Mouse (Mus musculus) liver, embryonic 13.5 days (tissue): ENCODE measurements around the gene Prex1. TPM values are rescaled to one million over a fixed set of nuclear protein-coding genes. Genes with fewer than 3 reads are reported as not detected.

Source experiments
- ATAC-seq: fragments of 200-750 bp; cut with Nextera tagmentation; 2 replicates; pipeline ENCODE4 v1.8.0; 2017; ENCODE audit warnings: low read depth, mild to moderate bottlenecking, moderate number of reproducible peaks, moderate library complexity
- DNase-seq: peaks from one replicate; pipeline ENCODE4 v3.0.0; 2022
- H3K27ac ChIP-seq: fragments of 300-500 bp; sonication (generic); 2 replicates; pipeline ENCODE4 v1.5.1; 2015; ENCODE audit warnings: moderate library complexity, mild to moderate bottlenecking, inconsistent platforms
- H3K27me3 ChIP-seq: fragments of 300-500 bp; sonication (generic); 2 replicates; pipeline ENCODE4 v1.6.1; 2015; ENCODE audit warnings: mild to moderate bottlenecking, inconsistent platforms
- H3K36me3 ChIP-seq: fragments of 300-500 bp; sonication (generic); 2 replicates; pipeline ENCODE4 v1.6.1; 2015; ENCODE audit warnings: mild to moderate bottlenecking, inconsistent platforms
- H3K4me1 ChIP-seq: fragments of 300-500 bp; sonication (generic); replicated peaks from 2 replicates; pipeline ENCODE4 v1.6.1; 2015; ENCODE audit warnings: inconsistent platforms
- H3K4me2 ChIP-seq: fragments of 300-500 bp; sonication (generic); 2 replicates; pipeline ENCODE4 v1.6.1; 2015; ENCODE audit warnings: inconsistent platforms, mild to moderate bottlenecking, moderate library complexity
- H3K4me3 ChIP-seq: fragments of 300-500 bp; sonication (generic); replicated peaks from 2 replicates; pipeline ENCODE4 v1.5.1; 2015; ENCODE audit warnings: mild to moderate bottlenecking, inconsistent platforms
- H3K9ac ChIP-seq: fragments of 300-500 bp; sonication (generic); 2 replicates; pipeline ENCODE4 v1.6.1; 2015; ENCODE audit warnings: mild to moderate bottlenecking, inconsistent platforms
- H3K9me3 ChIP-seq: fragments of 300-500 bp; sonication (generic); replicated peaks from 2 replicates; pipeline ENCODE4 v1.6.1; 2016; ENCODE audit warnings: inconsistent platforms
- WGBS: fragments of 180-500 bp; shearing (Covaris S2); methylation state at CpG from one replicate; pipeline ENCODE4 v1.1.7; 2015; ENCODE audit not compliant: insufficient replicate concordance; 5-methylcytosine and 5-hydroxymethylcytosine counted together
- polyA plus RNA-seq: library from polyadenylated mRNA; unstranded; fragments of >200 nt; fragmentation: Nextera tagmentation; extraction: Ambion mirVana; gene quantifications from 2 replicates; pipeline ENCODE4 v1.2.1, GENCODE M21; 2015

Prex1 gene
- polyA plus RNA-seq, 1 experiment from 2014 or later = 9.1 TPM

- Histone ChIP-seq H3K4me1 (0 out of 2 replicates have a peak, but pooled peaks cover 4% of the 10 kb centered on the region), H3K27me3 (no peaks in the 10 kb centered on the region), H3K4me3 (no peak overlapping the region), H3K36me3 (peaks cover 15% of the 10 kb centered on the region; the same call in 1 of the 2 replicates), H3K27ac (no peak overlapping the region), H3K4me2 (no peak overlapping the region), H3K9me3 (no peaks in the 10 kb centered on the region), H3K9ac (no peak overlapping the region)
- DNase-seq (no peak), ATAC-seq (no peak)
- WGBS = 86% methylated on average over 6 of the region's 6 CpGs
Measured at GRCm38 (mm10) chr2:166597763-166598162, 115.9 kb downstream of the Prex1 start.

DNA sequence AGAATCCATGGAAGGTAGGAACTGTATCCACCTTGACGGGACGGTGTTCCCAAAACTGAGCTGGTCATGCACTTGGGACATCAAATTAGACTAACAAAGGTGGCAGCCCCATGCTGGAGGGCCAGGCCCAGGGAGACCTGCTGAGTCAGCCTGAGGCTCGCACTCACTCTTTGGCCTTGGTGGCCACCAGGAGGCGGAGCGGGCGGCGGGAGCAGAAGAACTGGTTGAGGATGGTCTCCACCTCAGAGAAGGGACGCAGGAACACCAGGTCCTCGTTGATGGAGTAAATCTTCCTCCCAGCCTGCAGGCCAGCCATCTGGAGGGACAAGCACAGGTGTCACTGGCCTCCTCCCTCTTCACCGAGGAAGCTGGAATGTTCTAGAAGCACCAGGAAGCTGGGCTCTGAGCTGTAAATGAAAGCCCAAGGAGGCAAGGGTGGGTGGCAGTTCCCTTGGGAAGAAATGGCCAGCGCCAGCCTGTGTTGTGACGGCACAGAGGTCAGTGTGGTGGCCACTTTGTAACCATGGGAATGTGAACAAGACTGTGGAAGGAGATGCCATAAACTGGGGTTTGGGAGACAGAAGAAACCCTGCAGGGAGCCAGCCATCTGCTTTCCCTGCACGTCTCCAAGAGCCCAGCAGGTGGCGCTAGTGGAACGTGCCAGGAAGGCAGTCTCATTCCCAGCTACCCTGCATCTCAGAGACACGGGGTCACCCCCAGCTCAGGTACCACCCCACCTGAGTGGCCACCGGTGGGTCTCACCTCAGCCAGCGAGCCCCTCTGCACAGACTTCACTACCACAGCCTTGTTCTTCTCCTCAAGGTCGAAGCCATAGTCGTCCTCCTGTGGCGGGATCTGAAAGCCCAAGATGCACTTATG, 121.4 kb downstream of the Prex1 start:
- ATAC-seq = no peak; the same call in 1 of the 2 replicates
- 49% methylated on average over 21 of the region's 21 CpGs for WGBS
- no peak overlapping the region for H3K4me2 ChIP-seq

DNA sequence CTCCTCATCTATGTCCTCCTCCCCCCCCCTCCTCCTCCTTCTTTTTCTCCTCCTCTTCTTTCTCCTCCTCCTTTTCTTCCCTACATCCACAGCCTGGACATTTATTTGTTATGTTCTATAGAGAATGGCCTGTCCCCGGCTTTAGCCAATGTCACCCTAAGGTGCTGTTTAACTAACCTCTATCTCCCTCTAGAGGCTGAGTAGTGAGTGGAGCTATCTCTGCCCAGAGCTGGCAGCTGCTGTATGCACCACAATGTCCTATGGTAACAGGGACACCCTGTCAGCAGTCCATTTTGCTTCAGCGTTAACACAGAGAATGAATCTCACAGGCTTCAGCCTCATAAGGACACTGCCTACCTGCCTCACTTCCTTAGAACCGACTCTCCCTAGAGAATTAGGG, 129.1 kb downstream of the Prex1 start:
- Histone ChIP-seq H3K27me3 (no peaks in the 10 kb centered on the region), H3K4me2 (no peak overlapping the region), H3K4me3 (no peak overlapping the region), H3K9ac (no peak overlapping the region), H3K9me3 (no peaks in the 10 kb centered on the region), H3K4me1 (no peaks in the 10 kb centered on the region), H3K36me3 (peaks cover 79% of the 10 kb centered on the region), H3K27ac (no peak overlapping the region)
- no peak for ATAC-seq
- no peak for DNase-seq
- 80% methylated on average over 3 of the region's 3 CpGs for WGBS

More for the DNA sequence above, 121.4 kb downstream of the Prex1 start:
- H3K4me1 ChIP-seq = 0 out of 2 replicates have a peak, but pooled peaks cover 4% of the 10 kb centered on the region
- no peak overlapping the region for H3K27ac ChIP-seq
- no peak overlapping the region for H3K9ac ChIP-seq
- no peaks in the 10 kb centered on the region for H3K9me3 ChIP-seq
- H3K36me3 ChIP-seq = peaks cover 38% of the 10 kb centered on the region
- no peak overlapping the region for H3K4me3 ChIP-seq
- no peaks in the 10 kb centered on the region for H3K27me3 ChIP-seq
- DNase-seq = peak; percentile 52

DNA sequence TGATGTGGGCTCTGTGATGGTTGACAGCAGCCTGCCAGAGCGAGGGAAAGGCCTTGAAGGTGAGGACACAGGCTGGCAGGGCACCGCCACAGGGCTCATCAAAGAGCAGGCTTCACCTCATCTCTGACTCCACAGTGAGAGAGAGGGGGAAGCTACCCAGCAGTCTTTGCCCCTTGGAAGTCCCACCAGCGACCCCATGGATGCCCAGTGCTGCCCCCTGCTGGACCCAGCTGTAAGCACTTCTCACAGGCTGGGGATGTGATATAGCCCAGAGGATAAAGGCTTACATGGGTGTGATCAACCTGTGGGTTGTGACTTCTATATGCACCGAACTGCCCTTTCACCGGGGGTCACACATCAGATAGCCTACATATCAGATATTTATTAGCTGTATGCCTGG, 130.3 kb downstream of the Prex1 start:
- peaks cover 76% of the 10 kb centered on the region for H3K36me3 ChIP-seq

GRCm38 (mm10) chr2:166581881-166582583, 131.6 kb downstream of the Prex1 start:
- no peak overlapping the region for H3K27ac ChIP-seq
- H3K36me3 ChIP-seq = peaks cover 82% of the 10 kb centered on the region
- no peak overlapping the region for H3K4me3 ChIP-seq
- no peaks in the 10 kb centered on the region for H3K4me1 ChIP-seq
- no peak overlapping the region for H3K4me2 ChIP-seq
- no peaks in the 10 kb centered on the region for H3K27me3 ChIP-seq
- ATAC-seq = no peak
- no peaks in the 10 kb centered on the region for H3K9me3 ChIP-seq
- no peak for DNase-seq
- 88% methylated on average over 21 of the region's 21 CpGs for WGBS
- no peak overlapping the region for H3K9ac ChIP-seq

More for the DNA sequence above, 130.3 kb downstream of the Prex1 start:
- H3K4me2 ChIP-seq = no peak overlapping the region
- H3K4me1 ChIP-seq = no peaks in the 10 kb centered on the region
- H3K27me3 ChIP-seq = no peaks in the 10 kb centered on the region
- H3K4me3 ChIP-seq = no peak overlapping the region
- H3K27ac ChIP-seq = no peak overlapping the region
- ATAC-seq (no peak), DNase-seq (no peak)
- no peaks in the 10 kb centered on the region for H3K9me3 ChIP-seq
- WGBS = 91% methylated on average over 5 of the region's 5 CpGs
- no peak overlapping the region for H3K9ac ChIP-seq

DNA sequence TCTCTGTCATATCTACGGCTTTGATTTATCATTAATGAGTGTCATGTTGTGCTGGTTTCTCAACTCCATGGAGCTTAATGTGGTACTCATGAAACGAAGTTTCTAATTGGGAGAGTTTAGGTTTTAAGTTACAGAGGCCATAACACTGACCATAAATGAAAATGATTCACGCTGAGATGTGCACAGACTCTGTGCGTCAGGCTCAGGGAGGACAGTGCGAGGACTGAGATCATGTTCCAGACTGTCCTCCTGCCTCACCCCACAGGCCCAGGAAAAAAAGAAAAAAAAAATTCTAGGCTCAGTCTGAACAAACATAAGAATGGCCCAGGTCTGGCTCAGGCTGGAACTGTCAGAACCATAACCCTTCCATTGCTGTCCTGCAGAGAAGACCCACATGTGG, 133.8 kb downstream of the Prex1 start:
- Histone ChIP-seq H3K9me3 (no peaks in the 10 kb centered on the region), H3K4me2 (no peak overlapping the region), H3K4me1 (no peaks in the 10 kb centered on the region), H3K4me3 (no peak overlapping the region), H3K36me3 (peaks cover 69% of the 10 kb centered on the region), H3K9ac (no peak overlapping the region), H3K27ac (no peak overlapping the region), H3K27me3 (no peaks in the 10 kb centered on the region)
- ATAC-seq (no peak), DNase-seq (no peak)
- WGBS = 83% methylated on average over 5 of the region's 5 CpGs

GRCm38 (mm10) chr2:166579361-166579760, 134.3 kb downstream of the Prex1 start:
- DNase-seq = no peak
- H3K27me3 ChIP-seq = no peaks in the 10 kb centered on the region
- peaks cover 66% of the 10 kb centered on the region for H3K36me3 ChIP-seq
- H3K4me2 ChIP-seq = no peak overlapping the region
- WGBS = 84% methylated on average over 10 of the region's 10 CpGs
- no peak overlapping the region for H3K27ac ChIP-seq
- H3K9me3 ChIP-seq = no peaks in the 10 kb centered on the region
- ATAC-seq = no peak
- no peak overlapping the region for H3K4me3 ChIP-seq
- no peaks in the 10 kb centered on the region for H3K4me1 ChIP-seq
- H3K9ac ChIP-seq = no peak overlapping the region

- peaks cover 8% of the 10 kb centered on the region; the same call in 1 of the 2 replicates for H3K4me1 ChIP-seq
- H3K27ac ChIP-seq = no peak overlapping the region
- no peak for DNase-seq
- H3K4me3 ChIP-seq = no peak overlapping the region
- H3K36me3 ChIP-seq = peaks cover 60% of the 10 kb centered on the region
- H3K9ac ChIP-seq = no peak overlapping the region
- no peak overlapping the region for H3K4me2 ChIP-seq
- no peaks in the 10 kb centered on the region for H3K27me3 ChIP-seq
- WGBS = 85% methylated on average over 16 of the region's 17 CpGs
- no peaks in the 10 kb centered on the region for H3K9me3 ChIP-seq
- no peak for ATAC-seq
Measured at GRCm38 (mm10) chr2:166575419-166575818, 138.2 kb downstream of the Prex1 start.

- no peak for ATAC-seq
- Histone ChIP-seq H3K9ac (no peak overlapping the region), H3K4me2 (no peak overlapping the region), H3K36me3 (peaks cover 57% of the 10 kb centered on the region), H3K4me3 (no peak overlapping the region), H3K27ac (no peak overlapping the region), H3K27me3 (no peaks in the 10 kb centered on the region), H3K4me1 (peaks cover 8% of the 10 kb centered on the region; the same call in 1 of the 2 replicates), H3K9me3 (no peaks in the 10 kb centered on the region)
- 16% methylated on average over 7 of the region's 7 CpGs for WGBS
- DNase-seq = peak; percentile 35
Measured at GRCm38 (mm10) chr2:166574934-166575333, 138.7 kb downstream of the Prex1 start.

DNA sequence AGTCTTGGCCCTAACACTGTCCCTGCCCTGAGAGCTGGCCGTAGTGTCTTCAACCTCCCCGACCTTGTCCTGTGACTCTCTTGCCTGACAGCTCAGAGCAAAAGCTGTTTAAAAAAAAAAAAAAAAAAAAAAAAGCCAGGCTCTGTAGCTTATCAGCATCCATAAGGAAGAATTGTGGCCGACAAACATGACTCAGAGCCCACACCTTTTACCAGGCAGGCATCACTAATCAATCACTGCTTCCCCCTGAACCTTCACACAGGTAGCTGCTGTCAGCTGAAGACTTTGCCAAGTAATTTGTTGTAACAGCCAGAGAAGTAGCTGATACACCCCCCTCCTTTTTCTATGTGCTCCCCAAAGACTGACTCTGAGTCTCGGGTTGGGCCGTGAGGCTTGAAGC, 140.0 kb downstream of the Prex1 start:
- H3K27ac ChIP-seq = no peak overlapping the region
- H3K9me3 ChIP-seq = no peaks in the 10 kb centered on the region
- DNase-seq (no peak), ATAC-seq (no peak)
- H3K4me1 ChIP-seq = peaks cover 8% of the 10 kb centered on the region; the same call in 1 of the 2 replicates
- H3K27me3 ChIP-seq = no peaks in the 10 kb centered on the region
- H3K4me2 ChIP-seq = no peak overlapping the region
- H3K36me3 ChIP-seq = peaks cover 63% of the 10 kb centered on the region
- no peak overlapping the region for H3K9ac ChIP-seq
- WGBS = 81% methylated on average over 5 of the region's 5 CpGs
- no peak overlapping the region for H3K4me3 ChIP-seq

DNA sequence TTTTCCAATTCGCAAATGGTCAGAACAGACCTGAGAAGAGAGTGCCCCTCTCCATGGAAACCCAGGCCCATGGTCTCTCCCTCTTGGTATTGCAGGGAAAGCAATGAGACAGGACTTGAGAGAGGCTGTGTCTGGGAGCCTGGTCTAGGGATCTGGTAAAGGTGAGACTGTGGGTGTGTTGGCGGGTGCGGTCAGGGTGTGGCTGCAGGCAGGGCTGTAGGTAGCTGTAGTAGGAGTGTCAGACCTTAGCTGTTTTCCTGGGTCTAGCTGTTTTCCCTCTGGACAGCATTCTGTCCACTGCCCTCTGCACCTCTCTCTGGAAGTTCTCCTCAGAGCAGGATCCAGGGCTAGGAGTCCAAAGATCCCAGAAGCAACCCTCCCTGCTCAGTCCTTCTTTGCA, 141.3 kb downstream of the Prex1 start:
- H3K27ac ChIP-seq = no peak overlapping the region
- DNase-seq (no peak), ATAC-seq (no peak)
- H3K27me3 ChIP-seq = no peaks in the 10 kb centered on the region
- H3K9ac ChIP-seq = no peak overlapping the region
- H3K4me2 ChIP-seq = no peak overlapping the region
- peaks cover 64% of the 10 kb centered on the region for H3K36me3 ChIP-seq
- no peak overlapping the region for H3K4me3 ChIP-seq
- H3K4me1 ChIP-seq = peaks cover 8% of the 10 kb centered on the region; the same call in 1 of the 2 replicates
- WGBS = 87% methylated on average over 3 of the region's 3 CpGs
- no peaks in the 10 kb centered on the region for H3K9me3 ChIP-seq
